Mouse (Mus musculus): Measurements from ENCODE around the gene Tmem160. TPM values are rescaled to one million over a fixed set of nuclear protein-coding genes. Genes with fewer than 3 reads are reported as not detected.

Tmem160 gene
- polyA plus RNA-seq, 2 experiments: 21.5 to 36.9 TPM

DNA sequence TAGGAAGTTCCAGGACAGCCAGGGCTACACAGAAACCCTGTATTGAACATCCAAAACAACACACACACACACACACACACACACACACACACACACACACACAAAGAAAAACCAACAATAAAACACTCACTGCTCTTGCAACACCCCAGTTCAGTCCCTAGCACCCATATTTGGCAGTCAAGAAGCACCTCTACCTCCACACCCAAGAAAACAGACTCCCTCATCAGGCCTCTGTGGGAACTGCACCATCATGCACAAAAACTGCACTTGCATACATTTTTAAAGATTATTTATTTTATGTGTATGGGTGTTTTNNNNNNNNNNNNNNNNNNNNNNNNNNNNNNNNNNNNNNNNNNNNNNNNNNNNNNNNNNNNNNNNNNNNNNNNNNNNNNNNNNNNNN, 11.3 kb upstream of the Tmem160 start:
- no peak overlapping the region for H3K27ac ChIP-seq
- H3K36me3 ChIP-seq (replicated peaks; ENCODE audit: control insufficient read depth, insufficient read depth, low read depth): peaks cover 2% of the 10 kb centered on the region
- TF ChIP-seq EP300 (IDR thresholded peaks at IDR 0.05; ENCODE audit: low read depth) (no peak), CTCF (IDR thresholded peaks at IDR 0.05; ENCODE audit: low read depth) (peak; percentile 69)
- no peaks in the 10 kb centered on the region for H3K9me3 ChIP-seq (ENCODE audit: control insufficient read depth, low read length)
- no peak overlapping the region for H3K4me3 ChIP-seq (ENCODE audit: insufficient read depth in 1 of 2, low read depth in 2 of 2, low read length in 2 of 2)
- DNase-seq (ENCODE audit: low read depth in 3 of 3, low spot score in 3 of 3) (no peak), ATAC-seq (ENCODE audit: insufficient read depth) (no peak)
- no peak overlapping the region for H3K9ac ChIP-seq (replicated peaks)
- no peak overlapping the region for H3K4me2 ChIP-seq (ENCODE audit: low read depth)
- no peaks in the 10 kb centered on the region for H3K4me1 ChIP-seq (replicated peaks; ENCODE audit: control insufficient read depth in 2 of 2, insufficient read depth in 2 of 2, low read length in 1 of 2)
- no peaks in the 10 kb centered on the region for H3K27me3 ChIP-seq (ENCODE audit: control insufficient read depth, insufficient read depth, low read length)

DNA sequence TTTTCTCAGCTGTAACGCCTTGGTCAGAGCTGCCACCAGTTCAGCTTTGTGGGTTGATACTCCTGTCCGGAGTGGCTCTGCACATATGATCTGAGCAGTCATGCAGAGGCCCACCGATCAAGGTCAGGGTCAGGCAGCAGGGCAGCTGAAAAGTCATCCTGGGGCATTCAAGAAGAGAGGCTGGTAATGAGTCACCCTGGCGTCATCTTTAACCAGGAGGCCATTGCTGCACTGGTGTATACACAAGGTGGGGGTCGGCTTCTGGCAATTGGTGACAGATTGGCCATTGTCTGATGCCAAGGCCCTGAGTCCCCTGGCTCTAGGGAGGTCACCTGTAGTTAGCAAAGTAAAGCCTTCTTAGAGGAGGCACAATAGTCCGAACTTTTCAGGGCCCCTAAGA, 923 bp upstream of the Tmem160 start:
- no peak for ATAC-seq (ENCODE audit: insufficient read depth)
- H3K4me2 ChIP-seq (ENCODE audit: low read depth): no peak overlapping the region

DNA sequence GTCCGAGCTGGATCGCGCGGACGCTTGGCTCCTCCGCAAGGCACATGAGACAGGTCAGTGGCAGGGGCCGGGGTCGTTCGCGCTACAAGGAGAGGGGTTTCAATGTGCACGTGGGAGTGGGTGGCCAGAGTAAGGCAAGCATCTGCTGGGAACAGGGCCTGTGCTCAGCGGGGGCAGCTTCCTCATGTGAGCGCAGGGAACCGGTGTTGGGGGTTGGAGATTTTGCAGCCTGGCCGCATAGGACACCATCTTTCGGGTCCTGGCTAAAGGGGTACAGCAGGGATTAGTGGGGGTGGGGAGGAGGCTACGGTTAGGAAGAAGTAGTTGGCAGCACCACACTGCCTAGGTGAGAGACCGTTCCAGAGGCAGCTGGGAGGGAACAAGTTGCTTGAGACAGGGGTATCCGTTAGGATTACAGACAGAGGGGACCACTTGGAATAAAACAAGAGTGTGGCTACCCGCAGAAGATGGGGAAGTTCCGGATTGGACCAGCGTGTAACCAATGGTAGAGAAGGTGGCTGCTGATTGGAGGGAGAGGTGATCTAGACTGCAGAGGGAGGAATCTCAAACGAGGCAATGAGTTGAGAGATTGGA, 636 bp downstream of the Tmem160 start:
- Histone ChIP-seq H3K27me3 (ENCODE audit: control insufficient read depth, insufficient read depth, low read length) (no peaks in the 10 kb centered on the region), H3K9me3 (ENCODE audit: control insufficient read depth, low read length) (no peaks in the 10 kb centered on the region), H3K4me2 (ENCODE audit: low read depth) (peak overlapping the region; percentile 80), H3K4me3 (ENCODE audit: insufficient read depth in 1 of 2, low read depth in 2 of 2, low read length in 2 of 2) (peak overlapping the region; percentile 61 to 65), H3K36me3 (replicated peaks; ENCODE audit: control insufficient read depth, insufficient read depth, low read depth) (no peaks in the 10 kb centered on the region), H3K4me1 (replicated peaks; ENCODE audit: control insufficient read depth in 2 of 2, insufficient read depth in 2 of 2, low read length in 1 of 2) (peaks cover 7 to 16% of the 10 kb centered on the region in 2 experiments), H3K27ac (no peak overlapping the region), H3K9ac (replicated peaks) (peak overlapping the region; percentile 47)
- under 1% methylated on average over 23 of the region's 23 CpGs for WGBS (ENCODE audit: insufficient replicate concordance)
- DNase-seq (ENCODE audit: low read depth in 3 of 3, low spot score in 3 of 3) (peak; percentile 41 to 58 (median 47)), ATAC-seq (ENCODE audit: insufficient read depth) (peak; percentile 39; the same call in 1 of the 2 replicates)
- TF ChIP-seq EP300 (IDR thresholded peaks at IDR 0.05; ENCODE audit: low read depth): no peak
- TF ChIP-seq CTCF (IDR thresholded peaks at IDR 0.05; ENCODE audit: low read depth): no peak

More for the DNA sequence above, 923 bp upstream of the Tmem160 start:
- 68% methylated on average over 6 of the region's 6 CpGs for WGBS (ENCODE audit: insufficient replicate concordance)
- DNase-seq (ENCODE audit: low read depth in 3 of 3, low spot score in 3 of 3): no peak
- Histone ChIP-seq H3K36me3 (replicated peaks; ENCODE audit: control insufficient read depth, insufficient read depth, low read depth) (no peaks in the 10 kb centered on the region), H3K4me1 (replicated peaks; ENCODE audit: control insufficient read depth in 2 of 2, insufficient read depth in 2 of 2, low read length in 1 of 2) (peaks cover 7 to 16% of the 10 kb centered on the region in 2 experiments), H3K4me3 (ENCODE audit: insufficient read depth in 1 of 2, low read depth in 2 of 2, low read length in 2 of 2) (no peak overlapping the region), H3K9ac (replicated peaks) (no peak overlapping the region), H3K27me3 (ENCODE audit: control insufficient read depth, insufficient read depth, low read length) (no peaks in the 10 kb centered on the region), H3K9me3 (ENCODE audit: control insufficient read depth, low read length) (no peaks in the 10 kb centered on the region), H3K27ac (no peak overlapping the region)
- TF ChIP-seq EP300 (IDR thresholded peaks at IDR 0.05; ENCODE audit: low read depth) (no peak), CTCF (IDR thresholded peaks at IDR 0.05; ENCODE audit: low read depth) (no peak)

DNA sequence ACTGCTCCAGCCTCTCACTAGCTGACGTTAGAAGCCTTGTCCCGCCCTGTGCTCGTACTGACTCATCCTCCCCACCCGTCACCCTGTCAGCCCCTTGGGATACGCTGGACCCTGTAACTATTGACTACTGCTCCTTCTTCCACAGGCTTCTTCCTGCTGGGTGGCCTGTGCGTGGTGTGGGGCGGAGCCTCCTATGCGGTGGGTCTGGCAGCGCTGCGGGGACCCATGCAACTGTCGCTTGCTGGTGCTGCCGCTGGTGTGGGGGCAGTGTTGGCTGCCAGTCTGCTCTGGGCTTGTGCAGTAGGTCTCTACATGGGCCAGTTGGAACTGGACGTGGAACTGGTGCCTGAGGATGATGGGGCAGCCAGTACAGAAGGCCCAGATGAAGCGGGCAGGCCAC, 2.4 kb downstream of the Tmem160 start:
- H3K27me3 ChIP-seq (ENCODE audit: control insufficient read depth, insufficient read depth, low read length): no peaks in the 10 kb centered on the region
- H3K9me3 ChIP-seq (ENCODE audit: control insufficient read depth, low read length): no peaks in the 10 kb centered on the region
- H3K4me2 ChIP-seq (ENCODE audit: low read depth): no peak overlapping the region
- no peak for ATAC-seq (ENCODE audit: insufficient read depth)
- 80% methylated on average over 14 of the region's 14 CpGs for WGBS (ENCODE audit: insufficient replicate concordance)
- TF ChIP-seq EP300 (IDR thresholded peaks at IDR 0.05; ENCODE audit: low read depth): no peak
- TF ChIP-seq CTCF (IDR thresholded peaks at IDR 0.05; ENCODE audit: low read depth): no peak
- no peak overlapping the region for H3K9ac ChIP-seq (replicated peaks)
- no peak overlapping the region for H3K4me3 ChIP-seq (ENCODE audit: insufficient read depth in 1 of 2, low read depth in 2 of 2, low read length in 2 of 2)
- H3K4me1 ChIP-seq (replicated peaks; ENCODE audit: control insufficient read depth in 2 of 2, insufficient read depth in 2 of 2, low read length in 1 of 2): peaks cover 7 to 16% of the 10 kb centered on the region in 2 experiments
- no peak for DNase-seq (ENCODE audit: low read depth in 3 of 3, low spot score in 3 of 3)
- H3K36me3 ChIP-seq (replicated peaks; ENCODE audit: control insufficient read depth, insufficient read depth, low read depth): no peaks in the 10 kb centered on the region
- no peak overlapping the region for H3K27ac ChIP-seq

DNA sequence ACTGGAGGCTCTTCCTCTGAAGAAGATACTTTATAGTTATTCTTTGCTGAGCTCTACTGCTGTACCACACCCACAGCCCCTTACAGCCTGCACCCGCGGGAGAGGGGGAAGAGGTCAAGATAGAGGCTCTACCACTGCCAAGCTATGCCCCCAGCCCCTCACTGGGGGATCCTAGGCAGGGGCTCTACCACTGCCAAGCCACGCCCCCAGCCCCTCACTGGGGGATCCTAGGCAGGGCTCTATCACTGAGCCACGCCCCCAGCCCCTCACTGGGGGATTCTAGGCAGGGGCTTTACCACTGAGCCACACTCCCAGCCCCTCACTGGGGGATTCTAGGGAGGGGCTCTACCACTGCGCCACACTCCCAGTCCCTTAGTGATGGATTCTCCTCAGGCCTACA, 3.7 kb downstream of the Tmem160 start:
- no peak for DNase-seq (ENCODE audit: low read depth in 3 of 3, low spot score in 3 of 3)
- ATAC-seq (ENCODE audit: insufficient read depth): no peak
- no peak overlapping the region for H3K4me2 ChIP-seq (ENCODE audit: low read depth)
- TF ChIP-seq CTCF (IDR thresholded peaks at IDR 0.05; ENCODE audit: low read depth): no peak
- no peak for TF ChIP-seq EP300 (IDR thresholded peaks at IDR 0.05; ENCODE audit: low read depth)
- no peak overlapping the region for H3K9ac ChIP-seq (replicated peaks)
- H3K4me1 ChIP-seq (replicated peaks; ENCODE audit: control insufficient read depth in 2 of 2, insufficient read depth in 2 of 2, low read length in 1 of 2): peaks cover 7 to 16% of the 10 kb centered on the region in 2 experiments
- H3K36me3 ChIP-seq (replicated peaks; ENCODE audit: control insufficient read depth, insufficient read depth, low read depth): no peaks in the 10 kb centered on the region
- no peak overlapping the region for H3K27ac ChIP-seq
- 79% methylated on average over 5 of the region's 5 CpGs for WGBS (ENCODE audit: insufficient replicate concordance)
- no peaks in the 10 kb centered on the region for H3K9me3 ChIP-seq (ENCODE audit: control insufficient read depth, low read length)
- H3K4me3 ChIP-seq (ENCODE audit: insufficient read depth in 1 of 2, low read depth in 2 of 2, low read length in 2 of 2): no peak overlapping the region
- H3K27me3 ChIP-seq (ENCODE audit: control insufficient read depth, insufficient read depth, low read length): no peaks in the 10 kb centered on the region
